Mouse (Mus musculus): ENCODE measurements at regions not wholly inside any gene's neighbourhood (a gene's known extent, or its start where the extent isn't known, plus 50 kb on each side); places are given as distances from the start of the nearest gene placed in this dataset.
A peak's percentile ranks its signal among the peaks of the same experiment; 100 is the strongest.
"Not testable (repeated sequence)": the region's sequence is repeated elsewhere in the genome, so short reads cannot be mapped to it uniquely, and the experiment has no call there.

DNA sequence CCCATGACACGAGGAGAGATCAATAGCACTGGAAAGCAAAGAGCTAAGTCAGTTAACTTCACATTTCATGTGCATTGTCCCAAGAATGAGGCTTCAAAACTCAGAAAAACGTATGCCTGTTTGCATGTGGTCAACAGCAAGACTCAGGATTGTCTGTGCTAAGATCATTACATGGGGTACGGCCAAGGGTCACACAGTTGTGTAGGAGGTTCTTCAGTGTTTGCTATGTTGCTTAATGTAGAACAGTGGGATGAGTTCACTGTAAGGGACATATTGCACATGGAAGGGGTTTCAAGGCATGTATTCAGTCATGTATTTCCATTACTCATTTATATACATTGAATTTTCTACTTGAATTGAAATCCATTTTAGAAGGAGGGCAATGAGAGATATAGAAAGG, 248.6 kb upstream of the Pbx1 start:
- no peak for DNase-seq (ENCODE audit: low spot score)

- no peak for DNase-seq (ENCODE audit: low spot score)
Observed at GRCm38 (mm10) chr1:168676418-168677413, 244.6 kb upstream of the Pbx1 start.

GRCm38 (mm10) chr1:168675741-168676140, 243.7 kb upstream of the Pbx1 start:
- no peak for DNase-seq (ENCODE audit: low spot score)

- DNase-seq (ENCODE audit: low spot score): no peak
Observed at GRCm38 (mm10) chr1:168662755-168663284, 230.8 kb upstream of the Pbx1 start.

- no peak for DNase-seq (ENCODE audit: low spot score)
Observed at GRCm38 (mm10) chr1:168660956-168661355, 228.9 kb upstream of the Pbx1 start.

DNA sequence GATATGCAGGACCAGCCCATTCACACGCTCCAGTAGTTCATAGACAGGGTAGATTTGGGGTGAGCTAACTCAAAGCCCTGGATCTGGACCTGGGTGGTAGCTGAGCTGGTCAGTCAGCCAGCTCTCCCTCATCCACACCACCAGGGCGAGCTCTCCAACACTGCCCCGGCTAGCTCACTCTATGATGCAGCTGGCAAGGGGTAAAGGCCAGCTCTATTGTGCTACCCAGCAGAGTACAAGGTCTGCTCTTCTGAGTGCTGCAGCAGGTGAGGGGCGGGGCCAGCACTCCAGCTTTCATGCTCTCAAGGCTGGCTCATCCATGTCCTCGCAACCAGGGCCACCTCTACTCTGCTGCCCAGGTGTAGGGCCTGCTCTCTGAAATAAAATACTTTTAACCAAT, 227.5 kb upstream of the Pbx1 start:
- no peak for DNase-seq (ENCODE audit: low spot score)

DNA sequence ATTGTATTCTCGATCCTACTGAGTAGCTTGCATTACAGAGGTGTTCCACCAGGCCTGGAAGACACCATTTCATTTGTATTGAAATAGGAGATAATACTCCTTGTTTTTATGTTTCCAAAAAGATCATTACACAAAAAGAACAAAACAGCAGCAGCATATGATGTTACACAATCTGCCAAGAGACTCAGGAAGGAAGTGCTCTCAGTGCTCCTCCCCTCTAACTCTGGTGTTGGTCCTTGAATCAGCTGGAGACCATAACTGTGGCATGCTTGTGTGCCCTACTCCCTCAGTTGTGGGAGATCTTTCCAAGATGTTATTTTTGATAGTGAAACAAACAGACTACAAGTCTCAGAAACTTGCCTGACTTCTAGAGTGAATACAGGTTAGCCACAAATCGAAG, 200.8 kb upstream of the Pbx1 start:
- no peak for DNase-seq (ENCODE audit: low spot score)

DNA sequence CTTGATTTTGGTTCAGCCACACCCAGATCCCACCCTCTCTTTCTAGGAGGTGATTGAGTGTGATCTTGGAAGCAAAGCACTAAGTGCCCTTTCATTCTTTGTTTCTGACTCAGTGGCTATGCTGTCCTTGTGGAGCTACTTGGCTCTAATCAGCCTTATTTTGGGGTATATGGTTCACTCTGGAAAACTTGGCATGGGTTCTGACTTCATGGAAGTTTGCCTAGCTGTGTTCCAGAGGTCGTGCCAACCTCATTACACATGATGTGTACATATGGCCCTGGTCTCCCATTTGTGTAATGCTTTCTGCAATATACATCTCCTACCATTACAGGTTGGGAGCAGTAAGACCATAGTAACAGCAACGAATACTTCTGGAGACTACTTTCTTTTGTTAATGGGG, 199.9 kb upstream of the Pbx1 start:
- DNase-seq (ENCODE audit: low spot score): no peak

- DNase-seq (ENCODE audit: low spot score): not testable (repeated sequence)
Observed at GRCm38 (mm10) chr1:168601967-168602366, 169.9 kb upstream of the Pbx1 start.

DNA sequence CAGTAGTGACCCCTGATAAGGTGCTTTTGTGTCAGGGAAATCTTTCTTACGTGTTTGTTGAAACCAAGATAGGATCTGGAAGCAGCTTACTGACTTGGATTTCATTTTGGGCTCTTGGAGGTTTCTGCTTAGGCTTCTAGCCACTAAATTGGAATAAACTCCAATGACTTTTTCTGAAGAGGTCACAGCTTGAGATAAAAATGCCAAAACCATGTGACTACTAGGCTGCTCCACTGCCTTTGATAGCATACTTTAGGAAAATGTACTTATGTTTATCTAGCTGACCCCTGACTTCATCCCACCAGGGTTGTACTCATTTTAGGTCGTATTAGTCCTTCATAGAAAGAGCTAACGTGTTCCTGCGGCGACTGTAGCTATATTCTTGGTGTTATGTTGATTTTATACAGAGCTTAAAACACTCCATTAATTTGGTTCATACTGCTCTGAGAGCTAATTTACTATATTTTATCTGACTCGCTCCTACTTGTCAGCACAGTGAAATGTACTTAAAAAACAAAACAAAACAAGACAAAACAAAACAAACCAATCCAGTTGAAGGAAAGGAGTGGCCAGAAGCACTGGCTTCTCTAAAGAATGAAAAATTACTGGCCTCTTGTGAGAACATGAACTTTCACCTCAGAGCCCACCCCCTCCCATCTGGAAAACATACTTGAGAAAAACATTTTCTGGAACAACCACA, 168.5 kb upstream of the Pbx1 start:
- no peak for DNase-seq (ENCODE audit: low spot score)

DNA sequence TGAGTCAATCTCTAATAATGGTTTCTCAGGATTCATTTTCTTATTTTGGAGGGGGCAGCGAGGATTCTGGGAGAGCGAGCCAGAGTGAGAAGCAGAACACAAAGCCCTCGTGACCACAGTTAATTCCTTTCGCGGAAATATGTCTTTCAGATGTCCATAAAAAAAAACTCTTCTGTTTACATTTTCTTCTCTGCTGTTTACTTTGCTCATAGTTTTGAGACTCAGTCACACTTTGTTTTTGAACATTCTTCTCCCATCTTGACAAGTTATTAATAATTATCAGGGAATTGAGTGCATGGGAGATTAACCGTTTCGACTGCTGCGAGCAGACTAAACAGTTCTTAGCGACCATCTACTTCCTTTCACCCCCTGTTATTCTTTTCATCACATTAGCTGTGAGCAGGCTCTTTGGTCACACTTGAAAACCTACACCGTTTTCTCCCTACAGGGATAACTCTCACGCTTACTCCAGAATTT, 166.2 kb upstream of the Pbx1 start:
- peak; percentile 33 for DNase-seq (ENCODE audit: low spot score)

DNA sequence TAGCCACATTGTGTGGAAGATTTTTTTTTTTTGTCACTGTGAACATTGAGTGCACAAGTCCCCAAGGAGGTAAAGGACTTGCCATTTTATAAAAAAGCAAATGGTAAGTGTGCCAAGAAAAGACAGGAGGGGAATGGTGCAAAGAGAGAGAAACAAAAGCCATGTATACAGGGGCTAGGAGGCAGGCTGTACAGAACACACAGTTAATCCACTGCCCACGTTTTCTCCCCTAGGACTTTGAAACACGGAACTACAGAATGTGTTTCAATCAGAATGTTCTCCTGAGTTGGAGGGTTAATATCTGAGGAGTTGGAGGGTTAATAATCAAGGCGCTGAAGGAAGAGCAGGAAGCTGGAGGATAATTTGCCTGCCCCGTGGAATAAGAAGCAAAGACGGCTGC, 165.4 kb upstream of the Pbx1 start:
- no peak for DNase-seq (ENCODE audit: low spot score)

DNA sequence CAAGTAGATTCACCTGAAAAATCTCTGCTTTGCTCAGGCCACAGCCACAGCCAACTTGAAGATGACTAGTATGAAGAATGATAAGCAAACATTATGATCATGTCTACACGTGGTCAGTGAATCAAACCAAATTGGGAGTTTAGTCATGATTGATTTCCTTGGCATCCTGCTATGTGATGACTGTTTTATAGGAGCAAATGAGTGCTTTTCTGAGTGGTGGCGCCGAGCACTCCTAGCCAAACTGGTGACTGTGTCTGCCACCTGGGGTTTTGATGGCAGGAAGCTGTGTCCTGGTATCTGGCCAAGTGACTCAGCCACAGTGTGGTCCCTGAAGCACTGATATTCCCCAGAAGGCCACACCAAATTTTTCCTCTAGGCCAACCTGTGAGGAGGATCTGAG, 152.1 kb upstream of the Pbx1 start:
- no peak for DNase-seq (ENCODE audit: low spot score)

GRCm38 (mm10) chr1:168582434-168582833, 150.4 kb upstream of the Pbx1 start:
- DNase-seq (ENCODE audit: low spot score): no peak

- DNase-seq (ENCODE audit: low spot score): no peak
Observed at GRCm38 (mm10) chr1:168569930-168570515, 138.0 kb upstream of the Pbx1 start.

GRCm38 (mm10) chr1:168552394-168552793, 120.3 kb upstream of the Pbx1 start:
- DNase-seq (ENCODE audit: low spot score): no peak

GRCm38 (mm10) chr1:168549807-168550435, 117.9 kb upstream of the Pbx1 start:
- no peak for DNase-seq (ENCODE audit: low spot score)

GRCm38 (mm10) chr1:168546156-168546555, 114.1 kb upstream of the Pbx1 start:
- no peak for DNase-seq (ENCODE audit: low spot score)

DNA sequence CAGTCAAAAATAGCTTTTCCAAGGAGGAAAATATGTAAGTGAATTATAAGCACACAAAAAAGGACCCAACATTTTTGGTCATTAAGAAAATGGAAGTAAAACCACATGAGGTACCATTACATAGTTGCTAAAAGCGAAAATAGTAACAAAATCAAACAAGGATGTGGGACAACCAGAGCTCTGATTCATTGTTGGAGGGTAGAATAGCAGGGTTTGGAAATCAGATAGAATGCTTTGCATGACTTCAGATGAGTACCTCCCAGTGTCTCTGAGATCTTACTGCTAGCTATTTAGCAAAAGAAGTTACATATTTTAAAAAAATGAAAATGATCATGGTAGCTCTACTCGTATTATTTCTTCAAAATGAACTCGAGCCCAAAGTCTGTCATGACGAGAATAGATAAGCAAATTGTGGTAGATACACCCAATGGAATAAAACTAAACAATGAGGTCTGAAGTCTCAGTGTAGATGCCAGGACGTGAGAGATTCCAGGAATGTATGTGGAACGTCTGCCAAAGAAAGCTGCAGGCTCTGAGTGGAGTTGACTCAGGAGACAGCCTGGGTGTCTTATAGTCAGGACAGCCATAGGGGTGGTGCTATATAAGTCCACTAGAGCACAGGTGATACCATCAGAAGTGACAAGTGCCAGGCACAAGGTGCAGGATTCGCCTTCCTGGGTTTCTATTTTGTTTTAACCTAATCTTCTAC, 113.2 kb upstream of the Pbx1 start:
- DNase-seq (ENCODE audit: low spot score): no peak

DNA sequence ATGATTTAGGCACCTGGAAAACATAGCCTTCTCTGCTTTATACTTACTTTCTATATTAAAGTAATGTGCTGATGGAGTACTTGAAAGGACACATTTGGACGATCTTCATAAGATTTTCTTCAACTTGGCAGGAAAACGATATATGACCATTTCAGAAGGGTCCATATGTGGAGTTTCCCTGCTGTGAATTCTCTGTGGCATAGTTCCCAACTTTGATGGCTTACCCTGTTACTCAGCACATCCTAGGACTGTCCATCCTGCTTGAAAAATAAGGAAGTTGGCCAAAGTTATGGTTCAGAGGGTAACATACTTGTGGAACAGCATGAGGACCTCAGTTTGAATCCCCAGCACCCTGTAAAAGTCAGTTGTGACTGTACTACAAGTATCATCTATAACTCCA, 109.2 kb upstream of the Pbx1 start:
- no peak for DNase-seq (ENCODE audit: low spot score)

- no peak for DNase-seq (ENCODE audit: low spot score)
Observed at GRCm38 (mm10) chr1:168518087-168518486, 86.0 kb upstream of the Pbx1 start.

Measured in urinary bladder, postnatal 14 days (tissue).